Mouse (Mus musculus): Measurements from ENCODE around the gene Tfrc.

DNA sequence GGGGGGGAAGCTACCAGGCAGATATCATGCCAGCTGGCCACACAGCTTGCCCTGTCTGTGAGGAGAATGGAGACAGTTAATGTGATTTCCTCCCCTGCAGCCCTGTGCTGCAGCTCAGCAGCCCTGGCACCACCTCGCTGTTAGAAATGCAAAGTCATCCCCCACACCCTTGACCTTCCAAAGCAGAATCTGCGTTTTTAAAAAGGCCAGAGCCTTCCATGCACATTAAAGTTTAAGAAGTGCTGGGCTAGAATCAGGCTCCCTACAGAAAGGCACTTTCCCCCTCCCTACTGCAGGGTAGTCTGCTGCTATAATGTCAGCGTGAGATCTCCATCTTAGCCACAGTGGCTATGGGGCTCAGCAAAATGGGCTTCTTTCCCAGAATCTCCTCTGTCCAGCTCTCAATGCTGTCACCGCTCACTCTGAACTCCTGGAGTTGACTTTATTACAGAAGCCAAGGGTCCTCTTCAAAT lies 10.8 kb upstream of the Tfrc start:
- TF ChIP-seq CTCF (IDR thresholded peaks at IDR 0.05; ENCODE audit: control insufficient read depth, insufficient read depth, insufficient read length) (no peak), MAX (IDR thresholded peaks at IDR 0.05) (no peak), MYOD1 (IDR thresholded peaks at IDR 0.05; ENCODE audit: control insufficient read depth, insufficient read length, low read depth) (no peak), FOSL1 (IDR thresholded peaks at IDR 0.05; ENCODE audit: insufficient read depth, low read length, poor library complexity, severe bottlenecking) (no peak), USF1 (IDR thresholded peaks at IDR 0.05; ENCODE audit: low read depth) (no peak), MYOG (IDR thresholded peaks at IDR 0.05; ENCODE audit: control insufficient read depth, extremely low read depth, insufficient read length) (no peak), CEBPB (IDR thresholded peaks at IDR 0.05; ENCODE audit: low read depth) (no peak)

Measured in C2C12 (cell line).